Comparison of ENCODE assay signal across 8 mouse cellular contexts in the genomic region with DNA sequence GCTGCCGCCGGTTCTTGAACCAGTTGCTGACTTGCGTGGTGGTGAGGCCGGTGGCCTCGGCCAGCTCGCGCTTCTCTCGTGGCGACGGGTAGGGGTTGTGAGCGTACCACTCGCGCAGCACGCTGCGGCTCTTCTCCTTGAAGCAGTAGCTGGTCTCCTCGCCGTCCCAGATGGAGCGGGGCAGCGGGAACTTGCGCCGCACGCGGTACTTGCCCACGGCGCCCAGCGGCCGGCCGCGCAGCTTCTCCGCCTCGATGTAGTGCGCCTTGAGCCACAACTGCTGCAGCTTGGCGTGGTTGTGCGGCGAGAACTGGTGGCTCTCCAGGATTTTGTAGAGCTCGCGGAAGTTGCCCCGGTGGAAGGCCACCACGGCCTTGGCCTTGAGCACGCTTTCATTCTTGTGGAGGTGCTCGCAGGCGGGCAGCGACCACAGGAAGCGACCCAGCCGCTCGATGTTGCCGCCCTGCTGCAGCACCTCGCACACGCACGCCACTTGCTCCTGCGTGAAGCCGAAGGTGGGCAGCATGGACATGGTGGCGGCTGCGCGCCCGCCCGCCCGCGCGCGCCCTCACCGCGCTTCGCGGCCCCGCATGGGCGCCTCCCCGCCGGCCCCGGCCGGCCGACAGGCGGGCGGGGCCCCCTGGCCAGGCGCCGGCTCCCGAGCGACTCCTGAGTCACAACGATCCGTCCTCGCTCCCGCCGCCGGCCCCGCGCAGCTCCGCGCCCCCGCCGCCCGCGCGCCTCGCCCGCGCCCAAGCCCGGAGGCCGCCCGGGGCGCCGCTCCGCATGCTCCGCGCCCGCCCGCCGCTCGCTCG. TPM values are rescaled to one million over a fixed set of nuclear protein-coding genes. Genes with fewer than 3 reads are reported as not detected.
DNase-seq lines count a peak whose midpoint lies in the region; ATAC-seq and TF ChIP-seq lines count a peak whose summit lies in the region.

No protein-coding gene starts in this region.

- peak overlapping the region; percentile 92 for H3K4me2 ChIP-seq in heart, embryonic 14.5 days (ENCODE audit: low read length)
- peak overlapping the region; percentile 53 for H3K4me2 ChIP-seq in liver, embryonic 12.5 days
- H3K4me2 ChIP-seq in stomach, postnatal 0 days (replicated peaks; ENCODE audit: low read depth): peak overlapping the region; percentile 60

- no peaks in the 10 kb centered on the region for H3K9me3 ChIP-seq in heart, embryonic 10.5 days
- H3K9me3 ChIP-seq in heart, embryonic 14.5 days (ENCODE audit: control insufficient read depth, low read length): no peaks in the 10 kb centered on the region
- no peaks in the 10 kb centered on the region for H3K9me3 ChIP-seq in liver, embryonic 12.5 days (replicated peaks)
- no peaks in the 10 kb centered on the region for H3K9me3 ChIP-seq in stomach, postnatal 0 days (ENCODE audit: control insufficient read depth, low read length)

- TF ChIP-seq CTCF in stomach, postnatal 0 days (IDR thresholded peaks at IDR 0.05; ENCODE audit: low read depth): no peak

- WGBS in heart, embryonic 10.5 days: 2% methylated on average over 107 of the region's 109 CpGs
- under 1% methylated on average over 104 of the region's 109 CpGs for WGBS in heart, embryonic 14.5 days
- under 1% methylated on average over 107 of the region's 109 CpGs for WGBS in liver, embryonic 12.5 days (ENCODE audit: insufficient replicate concordance)
- WGBS in stomach, postnatal 0 days: under 1% methylated on average over 87 of the region's 109 CpGs

- ATAC-seq in heart, embryonic 14.5 days (ENCODE audit: insufficient number of reproducible peaks, insufficient read depth, low FRiP score, low read depth): 0 out of 2 replicates have a peak, but pooled peaks have one; percentile 0
- ATAC-seq in liver, embryonic 12.5 days: no peak
- ATAC-seq in stomach, postnatal 0 days (ENCODE audit: low FRiP score, low TSS enrichment): no peak

- peaks cover 100% of the 10 kb centered on the region for H3K27me3 ChIP-seq in heart, embryonic 10.5 days (ENCODE audit: insufficient read depth, poor library complexity, severe bottlenecking)
- peaks cover 88% of the 10 kb centered on the region for H3K27me3 ChIP-seq in heart, embryonic 14.5 days (ENCODE audit: control insufficient read depth, insufficient read depth, low read length)
- peaks cover 100% of the 10 kb centered on the region for H3K27me3 ChIP-seq in liver, embryonic 12.5 days (replicated peaks)
- peaks cover 8% of the 10 kb centered on the region for H3K27me3 ChIP-seq in stomach, postnatal 0 days (ENCODE audit: control insufficient read depth, insufficient read depth, low read length)

- TF ChIP-seq EP300 in stomach, postnatal 0 days (optimal IDR thresholded peaks at IDR 0.05): no peak

- intact Hi-C loops in heart, postnatal 25 days (cut with DNase I): loop anchor here (10.0 kb wide), 1 partner anchor 203 kb away; no protein-coding TSS in a partner anchor

- no peak for DNase-seq in heart, embryonic 10.5 days (ENCODE audit: low spot score)
- no peak for DNase-seq in heart, postnatal 25 days (ENCODE audit: low spot score)
- DNase-seq in adrenal gland, postnatal 36 days: peak; percentile 59 to 65
- no peak for DNase-seq in stomach, postnatal 0 days (ENCODE audit: low spot score)
- DNase-seq in right cerebral cortex, adult 18-20 months: no peak
- DNase-seq in layer of hippocampus, adult 9-11 months: no peak

- no peaks in the 10 kb centered on the region for H3K36me3 ChIP-seq in heart, embryonic 10.5 days
- H3K36me3 ChIP-seq in heart, embryonic 14.5 days (ENCODE audit: control insufficient read depth, insufficient read depth, low read length): no peaks in the 10 kb centered on the region
- H3K36me3 ChIP-seq in liver, embryonic 12.5 days: no peaks in the 10 kb centered on the region
- H3K36me3 ChIP-seq in stomach, postnatal 0 days (ENCODE audit: control insufficient read depth, insufficient read depth, low read length): no peaks in the 10 kb centered on the region; the same call in 1 of the 2 replicates

- H3K9ac ChIP-seq in heart, embryonic 14.5 days (ENCODE audit: low read length): peak overlapping the region; percentile 13
- H3K9ac ChIP-seq in liver, embryonic 12.5 days: no peak overlapping the region
- H3K9ac ChIP-seq in stomach, postnatal 0 days (ENCODE audit: low read length): peak overlapping the region; percentile 68

- peaks cover 37% of the 10 kb centered on the region for H3K4me1 ChIP-seq in heart, embryonic 10.5 days
- H3K4me1 ChIP-seq in heart, embryonic 14.5 days (ENCODE audit: control insufficient read depth in 2 of 2, insufficient read depth in 2 of 2, low read length in 2 of 2): peaks cover 3 to 20% of the 10 kb centered on the region in 2 experiments; a peak in 3 of 4 replicates
- H3K4me1 ChIP-seq in liver, embryonic 12.5 days: peaks cover 8% of the 10 kb centered on the region; the same call in 1 of the 2 replicates
- H3K4me1 ChIP-seq in stomach, postnatal 0 days (replicated peaks; ENCODE audit: control insufficient read depth, insufficient read depth): no peaks in the 10 kb centered on the region

- peak overlapping the region; percentile 56 for H3K27ac ChIP-seq in heart, embryonic 10.5 days
- H3K27ac ChIP-seq in heart, embryonic 14.5 days (replicated peaks in 1 of 2; ENCODE audit: control insufficient read depth in 1 of 2, insufficient read depth in 1 of 2, low read depth in 2 of 2, low read length in 2 of 2): no peak overlapping the region
- H3K27ac ChIP-seq in liver, embryonic 12.5 days: no peak overlapping the region
- peak overlapping the region; percentile 83 for H3K27ac ChIP-seq in stomach, postnatal 0 days (replicated peaks)

- H3K4me3 ChIP-seq in heart, embryonic 10.5 days: peak overlapping the region; percentile 60
- peak overlapping the region; percentile 47 to 48 for H3K4me3 ChIP-seq in heart, embryonic 14.5 days (ENCODE audit: control insufficient read depth in 1 of 2, insufficient read depth in 1 of 2, low read depth in 1 of 2, low read length in 2 of 2)
- H3K4me3 ChIP-seq in liver, embryonic 12.5 days: peak overlapping the region; percentile 43
- peak overlapping the region; percentile 51 for H3K4me3 ChIP-seq in stomach, postnatal 0 days (ENCODE audit: low read depth, low read length)

RNA-seq across cellular contexts. Expression of a gene that starts 0.4 kb away (rescaled TPM):
- polyA plus RNA-seq in heart, embryonic 10.5 days (2016; fragmentation: Nextera tagmentation; extraction: Ambion mirVana): 0.32 and 1.7 TPM in 2 replicates
- under 1 TPM; 0.31 to 0.49 TPM for total RNA-seq in heart, postnatal 25 days (2021)
- not detected for total RNA-seq in adrenal gland, postnatal 36 days (2021)
- 0.24 TPM in 1 of 2 replicates, not detected in the other for polyA plus RNA-seq in heart, embryonic 14.5 days (2014; fragmentation: Nextera tagmentation; extraction: Ambion mirVana)
- polyA plus RNA-seq in liver, embryonic 12.5 days (2016; fragmentation: Nextera tagmentation; extraction: Ambion mirVana): 0.11 and 0.30 TPM in 2 replicates
- 2.6 and 4.0 TPM in 2 replicates for polyA plus RNA-seq in stomach, postnatal 0 days (2015; fragmentation: Nextera tagmentation; extraction: Ambion mirVana)

Comparison
In these comparisons a context has a peak if more than half of its experiments do, and no peak if none do; other contexts are left out.
1. H3K27ac ChIP-seq: peak in heart, embryonic 10.5 days (single experiment) and stomach, postnatal 0 days (single experiment); none in heart, embryonic 14.5 days (0 of 2) and liver, embryonic 12.5 days (single experiment).
2. DNase-seq: peak in adrenal gland, postnatal 36 days (2 of 2); none in heart, embryonic 10.5 days (single experiment), heart, postnatal 25 days (single experiment), stomach, postnatal 0 days (single experiment), right cerebral cortex, adult 18-20 months (single experiment) and layer of hippocampus, adult 9-11 months (single experiment).
3. Peak in every context shown above with its lines, with median percentiles within 50 percentile points of each other: H3K4me3 ChIP-seq and H3K4me2 ChIP-seq.